Mouse (Mus musculus) neutrophil, adult 65 days (primary cell): Measurements from ENCODE around the gene Atpif1. TPM values are rescaled to one million over a fixed set of nuclear protein-coding genes. Genes with fewer than 3 reads are reported as not detected.

Experiments used
- total RNA-seq: library from RNA; stranded (reverse); gene quantifications from 2 replicates; pipeline ENCODE4 v1.2.4, GENCODE M21; 2023

Gene Atpif1
- 105 and 117 TPM in 2 replicates for total RNA-seq

DNA sequence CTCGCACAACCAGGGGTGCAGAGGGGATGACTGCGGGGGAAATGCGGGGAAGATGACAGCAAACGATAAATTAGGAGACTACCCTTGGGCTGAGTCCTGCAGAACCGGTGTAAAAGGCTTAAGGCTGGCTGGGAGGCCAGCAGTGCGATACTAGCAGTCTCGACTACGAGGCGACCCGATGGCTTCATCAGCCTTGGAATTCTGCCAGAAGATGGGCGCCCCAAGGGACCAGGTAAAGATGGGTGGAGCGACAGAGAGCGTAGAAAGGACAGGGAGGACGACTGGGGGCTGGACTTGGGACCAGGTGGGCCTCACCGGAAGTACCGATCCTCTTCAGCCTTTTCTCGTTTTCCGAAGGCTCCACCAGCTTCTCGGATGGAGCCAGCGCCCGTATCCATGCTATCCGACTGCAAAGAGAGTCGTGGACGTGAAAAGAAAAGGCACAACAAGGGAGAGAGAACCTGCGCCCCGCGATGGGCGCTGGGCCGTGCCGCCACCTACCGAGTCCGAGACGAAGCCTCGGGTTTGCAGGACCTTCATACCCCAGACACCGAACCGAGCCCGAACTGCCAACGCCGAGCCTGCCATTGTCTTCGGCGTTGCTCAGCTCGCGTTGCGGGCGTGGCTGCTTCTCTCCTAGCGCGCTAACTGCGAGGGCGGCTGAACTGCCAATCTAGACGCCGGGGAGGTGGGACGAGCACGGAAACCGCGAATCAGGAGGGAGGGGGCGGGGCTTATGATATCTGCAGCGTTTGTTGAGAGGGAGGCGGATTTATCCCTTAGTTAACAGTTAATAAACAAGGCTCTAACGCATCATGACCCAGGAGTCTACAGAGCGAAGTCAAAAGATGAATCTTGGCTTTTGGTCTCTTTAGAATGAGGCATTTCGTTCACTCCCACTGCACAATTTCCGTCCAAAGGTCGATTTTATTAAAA lies at the start of gene Atpif1:
Gene Atpif1 (minus strand): TSS at position 679 of the 936 bp plus-strand sequence.

DNA sequence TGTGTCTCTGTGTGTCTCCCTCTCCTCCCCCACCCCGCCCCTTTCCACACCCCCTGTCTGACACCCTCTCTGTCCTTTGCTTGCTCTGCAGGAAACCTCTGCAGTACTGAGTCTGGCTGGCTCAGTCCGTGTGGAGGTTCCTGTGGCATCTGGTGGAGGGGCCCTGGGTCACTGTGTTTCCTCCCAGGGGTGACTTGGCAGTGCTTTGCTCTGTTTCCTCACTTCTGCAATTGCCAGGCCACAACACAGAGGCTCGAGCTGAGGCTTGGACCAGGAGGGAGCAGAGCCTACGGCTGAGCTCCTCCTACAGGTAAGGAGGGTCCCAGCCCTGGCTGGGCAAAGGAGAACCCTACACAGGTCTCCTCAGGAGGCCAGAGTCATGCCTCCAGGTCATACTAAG lies 30.5 kb upstream of the Atpif1 start, which contains the start of gene Ptafr:
Gene Ptafr (plus strand): TSS at position 103 of the 400 bp plus-strand sequence.

DNA sequence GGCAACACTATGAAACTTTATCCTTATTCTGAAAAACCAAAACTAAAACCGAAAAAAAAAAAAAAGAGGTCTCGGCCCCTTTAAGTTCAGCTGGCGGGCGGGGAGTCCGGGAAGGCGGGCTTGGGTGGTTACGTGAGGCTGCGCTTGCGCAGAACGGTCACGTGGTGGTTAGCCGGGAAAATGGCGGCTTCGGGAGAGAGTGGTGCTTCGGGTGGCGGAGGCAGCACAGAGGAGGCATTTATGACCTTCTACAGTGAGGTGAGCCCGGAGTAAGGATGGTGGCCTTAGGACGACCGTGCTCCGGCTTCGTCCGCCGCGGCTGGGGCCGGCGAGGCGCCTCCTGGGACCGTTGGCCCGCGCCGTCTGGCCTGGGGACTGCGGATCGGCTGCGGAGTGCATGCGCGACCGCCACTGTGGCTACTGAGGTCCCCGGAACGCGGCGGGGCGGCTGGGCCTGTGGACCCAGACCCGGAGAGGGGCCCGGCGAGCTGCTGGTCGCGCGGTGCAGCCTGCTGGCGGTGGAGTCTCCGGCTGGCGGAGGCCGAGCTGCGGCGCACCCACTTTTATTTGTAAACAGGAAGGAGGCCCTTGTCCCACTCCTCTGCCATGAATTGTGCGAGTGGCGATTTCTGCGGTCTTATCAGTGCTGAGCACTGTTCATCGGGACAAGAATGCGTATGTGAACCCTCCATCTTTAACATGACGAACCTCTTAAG lies 2.1 kb upstream of the Atpif1 start, which contains the start of gene Dnajc8:
Gene Dnajc8 (plus strand): TSS at position 145 of the 716 bp plus-strand sequence.

DNA sequence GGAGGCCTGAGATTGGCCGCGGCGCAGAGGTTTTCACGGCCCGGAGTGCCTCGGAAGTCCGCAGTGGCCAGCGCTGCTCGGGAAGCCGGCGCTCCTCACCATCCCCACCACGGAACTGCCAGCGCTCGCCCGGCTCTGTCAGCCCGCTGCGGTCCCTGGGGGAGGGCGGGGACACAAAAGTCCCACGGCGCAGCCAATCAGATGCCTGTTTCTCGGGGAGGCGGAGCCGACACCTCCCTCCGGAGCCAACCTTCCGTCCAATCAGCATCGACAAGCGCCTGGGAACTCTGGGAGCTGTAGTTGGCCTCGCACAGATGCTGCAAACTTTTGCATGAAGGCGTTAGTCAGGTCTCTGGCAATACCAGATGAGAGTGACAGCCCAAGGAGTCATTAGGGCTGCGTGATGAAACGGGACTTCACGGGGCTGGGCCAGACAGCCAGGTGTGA lies 23.1 kb downstream of the Atpif1 start, which contains the start of gene Sesn2:
Gene Sesn2 (minus strand): TSS at position 150 of the 447 bp plus-strand sequence.

Other genes starting within 250 kb of the Atpif1 start
- gene Rab42, start 230.3 kb downstream of the Atpif1 start, total RNA-seq: not detected in 2 replicates
- 7.3 and 11.0 TPM in 2 replicates for gene Trnau1ap, start 204.1 kb downstream of the Atpif1 start, total RNA-seq
- 23.8 and 28.7 TPM in 2 replicates for gene Rcc1, start 180.1 kb downstream of the Atpif1 start, total RNA-seq
- 20.8 and 21.7 TPM in 2 replicates for gene Phactr4, start 111.2 kb downstream of the Atpif1 start, total RNA-seq
- gene Med18, start 69.7 kb downstream of the Atpif1 start, total RNA-seq: 3.0 and 3.4 TPM in 2 replicates
- 74.6 and 86.3 TPM in 2 replicates for gene Sesn2, start 23.2 kb downstream of the Atpif1 start, total RNA-seq
- 63.2 and 65.5 TPM in 2 replicates for gene Dnajc8, start 1.9 kb upstream of the Atpif1 start, total RNA-seq
- 134 and 153 TPM in 2 replicates for gene Ptafr, start 30.4 kb upstream of the Atpif1 start, total RNA-seq
- gene Eya3, start 105.3 kb upstream of the Atpif1 start, total RNA-seq: 27.0 and 27.7 TPM in 2 replicates
- 4.8 and 5.8 TPM in 2 replicates for gene Xkr8, start 198.9 kb upstream of the Atpif1 start, total RNA-seq
- gene Smpdl3b, start 223.6 kb upstream of the Atpif1 start, total RNA-seq: 1.1 and 1.6 TPM in 2 replicates
- gene Rpa2, start 234.7 kb upstream of the Atpif1 start, total RNA-seq: 37.6 and 41.8 TPM in 2 replicates